ENCODE assay signal across 15 mouse cellular contexts in genomic region chr14:118452572-118452971, GRCm38 (mm10).
"Had no signal": no experiment of that assay in that cellular context is flagged by ENCODE, and none has a peak within 500 bp of the region (broad histone marks: within the 10 kb centered on the region; RNA-seq: fewer than 3 reads in every experiment).

No protein-coding gene starts in this region.

- H3K4me1 ChIP-seq: liver, embryonic 13.5 days; midbrain, embryonic 12.5 days; midbrain, embryonic 15.5 days; neural tube, embryonic 13.5 days had no signal

- H3K9ac ChIP-seq: liver, embryonic 13.5 days; midbrain, embryonic 12.5 days; midbrain, embryonic 15.5 days; neural tube, embryonic 13.5 days had no signal

- H3K4me3 ChIP-seq: liver, embryonic 13.5 days; midbrain, embryonic 12.5 days; midbrain, embryonic 15.5 days; neural tube, embryonic 13.5 days had no signal

- DNase-seq: kidney, adult 2 months; kidney, postnatal 14 days; kidney, postnatal 4 days; liver, embryonic 13.5 days; lung, adult 2 months; lung, postnatal 14 days; lung, postnatal 4 days; retina, postnatal 1 day; thymus, adult 2 months; thymus, postnatal 14 days; thymus, postnatal 4 days had no signal

- H3K9me3 ChIP-seq: liver, embryonic 13.5 days; midbrain, embryonic 12.5 days; midbrain, embryonic 15.5 days; neural tube, embryonic 13.5 days had no signal

- ATAC-seq: midbrain, embryonic 15.5 days had no signal

- H3K4me2 ChIP-seq: liver, embryonic 13.5 days; midbrain, embryonic 12.5 days; midbrain, embryonic 15.5 days; neural tube, embryonic 13.5 days had no signal

- H3K27me3 ChIP-seq: liver, embryonic 13.5 days; midbrain, embryonic 12.5 days; midbrain, embryonic 15.5 days; neural tube, embryonic 13.5 days had no signal

- H3K27ac ChIP-seq: liver, embryonic 13.5 days; midbrain, embryonic 12.5 days; midbrain, embryonic 15.5 days; neural tube, embryonic 13.5 days; stomach, postnatal 0 days had no signal

- H3K36me3 ChIP-seq: liver, embryonic 13.5 days; midbrain, embryonic 12.5 days; midbrain, embryonic 15.5 days; neural tube, embryonic 13.5 days had no signal
